Mouse (Mus musculus) right cerebral cortex, postnatal 25 days (tissue): Measurements from ENCODE around the gene Pold4.

Experiments
- DNase-seq: peaks from one replicate; pipeline ENCODE4 v3.0.0; 2022

Pold4 gene

DNA sequence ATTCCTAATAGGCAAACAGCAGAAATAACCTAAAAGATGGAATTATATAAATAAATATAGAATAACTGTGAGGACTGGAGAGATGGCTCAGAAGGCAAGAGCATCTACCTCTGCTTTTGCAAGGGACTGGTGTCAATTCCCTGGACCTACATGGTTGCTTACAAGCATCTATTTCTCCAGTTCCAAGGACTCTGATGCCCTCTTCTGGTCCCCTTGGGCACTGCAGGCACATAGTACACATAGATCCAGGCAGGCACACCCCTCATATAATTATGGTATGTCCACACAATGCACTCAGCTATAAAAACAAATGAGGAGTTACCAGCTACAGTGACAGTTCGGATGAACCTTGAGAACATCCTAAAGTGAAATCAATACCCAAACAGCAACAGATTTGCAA is 47.8 kb downstream of the Pold4 start:
- no peak for DNase-seq

DNA sequence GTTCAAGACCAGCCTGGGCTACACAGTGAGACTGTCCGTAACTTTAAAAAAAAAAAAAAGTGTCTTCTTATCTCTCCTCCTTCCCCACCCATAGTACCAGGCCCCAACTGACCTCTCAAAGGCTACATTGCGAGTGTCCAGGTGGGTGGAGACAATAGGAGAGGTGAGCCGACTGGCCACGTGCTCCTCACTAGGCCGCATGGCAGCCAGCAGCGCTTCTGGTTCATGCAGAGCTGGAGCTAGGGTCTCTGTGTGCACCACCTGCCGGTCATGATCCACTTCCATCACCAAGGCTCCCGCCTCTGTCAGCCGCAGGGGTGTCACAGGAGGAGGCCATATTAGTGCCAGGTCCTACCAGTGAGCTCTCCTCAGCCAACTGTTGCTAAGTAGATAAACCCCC is 48.7 kb downstream of the Pold4 start:
- no peak for DNase-seq

DNA sequence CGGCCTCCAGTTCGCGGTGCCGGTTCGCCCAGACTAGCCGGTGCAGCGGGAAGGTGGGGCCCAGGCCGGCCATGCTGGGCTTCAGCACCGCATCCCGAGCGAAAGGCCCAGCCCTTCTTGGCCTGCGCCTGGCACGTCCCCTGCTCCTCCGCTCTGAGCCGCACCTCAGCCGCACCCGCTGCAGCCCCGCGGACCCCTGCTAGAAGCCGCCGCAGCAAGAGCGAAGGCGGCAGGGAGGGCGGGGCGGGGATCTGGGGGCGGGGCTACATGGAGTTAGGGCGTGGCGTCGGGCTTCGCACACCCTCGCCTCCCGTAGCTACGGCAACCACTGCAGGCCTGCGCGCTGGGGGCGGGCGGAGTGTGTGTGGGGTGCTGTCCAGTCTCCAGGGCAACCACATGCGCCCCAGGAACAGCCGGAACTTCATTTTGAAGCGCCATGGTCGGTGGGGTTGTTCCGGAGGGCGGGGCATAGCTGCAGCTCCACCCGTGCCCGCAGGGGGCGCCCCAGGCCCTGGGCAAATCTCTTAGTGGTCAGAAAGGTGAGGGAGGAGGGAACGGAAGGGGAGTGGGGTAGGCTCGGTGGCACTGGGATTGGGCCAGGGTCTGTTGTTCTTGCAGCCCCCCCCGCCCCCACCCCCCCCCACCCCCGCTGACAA is 51.3 kb downstream of the Pold4 start, which contains the start of gene Ankrd13d:
Ankrd13d (minus strand) TSS at position 240 of the 656 bp plus-strand sequence.
- peak; percentile 92 for DNase-seq
